Mouse (Mus musculus) monocyte, adult 5-6 weeks (primary cell): ENCODE results near the gene Gtf2h4. TPM values are rescaled to one million over a fixed set of nuclear protein-coding genes. Genes with fewer than 3 reads are reported as not detected.

Source experiments
- ATAC-seq: fragments of 153-309, 156-312 bp; replicated peaks from 2 replicates; pipeline ENCODE4 v1.8.0; 2017; ENCODE audit warnings: mild to moderate bottlenecking; ENCODE audit not compliant: low TSS enrichment, insufficient number of reproducible peaks, severe bottlenecking, poor library complexity, low FRiP score
- total RNA-seq: library from RNA; stranded (forward); fragments of 200-1000, 200-491, 200-594 nt; gene quantifications from 3 replicates; pipeline ENCODE4 v1.2.3, GENCODE M21; 2017

Gtf2h4 gene
- total RNA-seq, 1 experiment from 2014 or later: 22.5 TPM

- ATAC-seq: no peak
Measured at GRCm38 (mm10) chr17:35653086-35653485, 20.5 kb downstream of the Gtf2h4 start.

DNA sequence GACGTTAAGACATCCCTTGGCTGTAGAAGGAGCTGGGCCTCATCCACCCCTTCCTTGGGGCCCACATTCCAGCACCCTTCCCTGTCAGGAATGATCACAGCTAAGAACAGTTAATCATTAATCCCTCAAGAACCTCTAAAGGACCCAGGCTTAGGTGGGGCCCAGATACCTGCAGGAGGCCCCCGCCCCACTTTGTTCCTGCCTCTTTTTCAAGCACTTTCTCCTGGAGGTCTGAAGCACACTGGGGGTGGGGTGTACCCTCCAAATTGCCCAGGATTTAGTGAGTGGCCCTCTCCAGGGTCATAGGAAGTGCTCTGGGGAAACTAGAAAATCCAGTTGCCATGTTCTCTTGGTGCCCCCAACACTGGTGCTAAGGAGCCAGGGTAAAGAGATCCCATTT, 24.1 kb downstream of the Gtf2h4 start:
- ATAC-seq: no peak

DNA sequence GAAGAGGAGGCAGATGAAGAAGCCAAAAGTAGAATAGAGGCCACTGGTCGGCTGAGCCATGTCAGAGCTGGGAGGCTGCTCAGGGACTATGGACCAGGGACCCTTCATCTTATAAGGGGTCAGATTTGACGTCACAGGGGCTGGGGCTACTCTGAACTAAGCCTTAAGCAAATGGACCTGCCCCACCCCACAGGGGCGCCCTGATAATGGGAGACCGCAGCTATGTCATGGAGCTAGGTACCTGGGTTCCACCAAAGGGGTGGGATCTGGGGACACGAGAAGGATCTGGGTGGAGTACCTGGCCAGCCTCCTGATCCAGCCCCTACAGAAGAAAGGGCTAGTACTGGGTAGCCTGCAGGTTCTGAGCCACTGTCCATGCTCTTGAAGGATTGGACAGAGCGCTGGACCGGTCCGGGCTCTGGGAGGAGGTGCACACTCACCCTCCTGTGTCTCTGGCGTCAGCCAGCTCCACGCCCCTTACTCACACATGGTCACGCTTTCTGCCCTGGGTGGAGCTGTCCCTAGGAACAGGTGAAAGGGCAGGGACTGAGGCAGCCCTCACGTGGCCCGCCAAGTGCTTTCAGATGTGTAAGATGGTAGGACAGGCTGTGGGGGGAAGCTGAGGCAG, 29.8 kb downstream of the Gtf2h4 start, which contains the start of gene Mucl3:
TSS of gene Mucl3 (minus strand) at position 87 of the 628 bp plus-strand sequence.
- no peak for ATAC-seq

GRCm38 (mm10) chr17:35639352-35639751, 34.2 kb downstream of the Gtf2h4 start:
- ATAC-seq: no peak

- ATAC-seq: no peak
Measured at GRCm38 (mm10) chr17:35638475-35639190, 34.9 kb downstream of the Gtf2h4 start.

DNA sequence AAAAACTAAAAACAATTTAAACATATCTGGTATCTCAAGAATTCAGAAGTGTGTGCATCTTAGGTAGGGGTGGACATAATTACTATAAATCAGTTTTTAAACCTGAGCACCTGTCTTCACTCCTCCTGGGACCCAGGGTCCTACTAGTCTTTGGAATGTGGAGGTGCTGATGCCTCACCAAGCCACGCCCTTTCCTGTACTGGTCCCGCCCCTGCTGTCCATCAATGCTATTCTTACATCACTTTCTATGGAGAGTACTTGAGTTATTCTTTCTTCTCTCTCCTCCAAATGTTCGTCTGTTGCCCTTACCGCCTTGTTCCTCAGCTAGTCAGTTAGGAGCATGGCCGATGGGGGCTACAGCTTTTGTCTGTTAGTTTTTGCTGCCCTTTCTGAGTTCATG, 37.2 kb downstream of the Gtf2h4 start:
- no peak for ATAC-seq

DNA sequence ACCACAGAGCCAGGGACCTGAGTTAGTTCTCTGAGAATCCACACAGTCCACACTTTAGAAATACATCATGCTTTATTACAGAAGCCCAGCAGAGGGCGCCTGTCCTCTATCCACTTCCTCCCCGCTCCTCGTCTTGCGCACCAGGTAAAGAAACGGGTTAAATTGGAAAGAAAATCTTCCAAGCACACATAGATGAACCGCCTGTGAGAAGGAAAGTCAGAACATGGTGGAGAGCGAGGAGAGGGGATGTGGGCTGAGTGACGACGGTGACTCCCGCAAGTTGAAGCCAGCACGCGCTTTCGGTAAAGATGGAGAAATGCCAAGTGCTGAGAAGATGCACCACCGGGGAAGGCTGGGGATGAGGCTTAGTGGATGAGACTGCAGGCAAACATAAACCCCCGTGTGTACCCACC, 37.8 kb downstream of the Gtf2h4 start:
- ATAC-seq: peak; percentile 65

DNA sequence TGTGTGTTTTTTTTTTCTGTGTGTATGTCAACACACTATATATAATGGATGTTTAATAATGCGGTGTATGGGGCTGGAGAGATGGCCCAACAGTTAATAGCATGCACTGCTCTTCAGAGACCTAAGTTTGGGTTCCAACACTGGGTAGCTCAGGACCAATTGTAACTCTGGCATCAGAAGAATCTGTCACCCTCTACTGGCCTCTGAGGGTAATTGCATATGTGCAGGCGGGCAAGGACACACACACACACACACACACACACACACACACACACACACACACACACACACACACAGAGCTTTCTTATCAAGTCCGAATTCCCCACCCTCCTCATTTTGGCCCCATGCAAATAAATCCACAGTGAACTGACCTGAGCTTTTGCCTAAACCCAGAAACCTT, 38.3 kb downstream of the Gtf2h4 start:
- no peak for ATAC-seq

DNA sequence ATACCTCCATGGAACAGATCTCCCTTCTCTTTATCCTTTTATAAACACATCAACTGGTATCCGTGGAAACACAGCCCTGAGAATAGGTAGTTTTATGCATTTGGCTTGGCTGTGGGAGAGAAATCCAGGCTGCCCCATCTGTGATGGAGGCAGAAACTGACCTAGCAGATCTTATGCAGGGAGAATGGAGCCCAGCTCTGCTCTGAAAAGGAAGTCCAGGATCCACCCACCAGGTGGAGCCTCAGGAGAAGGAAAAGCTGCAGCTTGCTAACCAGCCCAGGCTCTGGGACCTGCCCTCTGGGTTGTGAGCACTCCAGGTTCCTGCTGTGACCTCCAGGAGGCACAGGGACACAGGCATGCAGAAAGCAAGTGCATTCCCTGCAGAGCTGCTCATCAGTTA, 39.5 kb downstream of the Gtf2h4 start:
- ATAC-seq: no peak

- no peak for ATAC-seq
Measured at GRCm38 (mm10) chr17:35626537-35626936, 47.0 kb downstream of the Gtf2h4 start, which contains the start of gene Gm9573. Gene Gm9573, minus strand, starts transcription at chr17:35626637.

Other genes starting within 250 kb of the Gtf2h4 start
- 235 to 503 TPM (median 268 TPM) in 3 replicates for gene H2-Q6, start 248.9 kb downstream of the Gtf2h4 start, total RNA-seq
- 209 to 404 TPM (median 224 TPM) in 3 replicates for gene H2-Q7, start 234.6 kb downstream of the Gtf2h4 start, total RNA-seq
- gene H2-Q10, start 203.7 kb downstream of the Gtf2h4 start, total RNA-seq: 5.5 to 7.7 TPM (median 7.6 TPM) in 3 replicates
- gene Pou5f1, start 167.7 kb downstream of the Gtf2h4 start, total RNA-seq: 0.58 TPM in 1 of 3 replicates, not detected in the others
- gene Tcf19, start 156.9 kb downstream of the Gtf2h4 start, total RNA-seq: 0.29 to 3.3 TPM (median 2.4 TPM) in 3 replicates
- 1.7 to 6.7 TPM (median 2.5 TPM) in 3 replicates for gene Cchcr1, start 156.6 kb downstream of the Gtf2h4 start, total RNA-seq
- not detected in 3 replicates for gene Psors1c2, start 140.5 kb downstream of the Gtf2h4 start, total RNA-seq
- gene Cdsn, start 121.6 kb downstream of the Gtf2h4 start, total RNA-seq: not detected in 3 replicates
- not detected in 3 replicates for gene 2300002M23Rik, start 106.3 kb downstream of the Gtf2h4 start, total RNA-seq
- gene Sfta2, start 72.2 kb downstream of the Gtf2h4 start, total RNA-seq: not detected in 3 replicates
- not detected in 3 replicates for gene Gm9573, start 47.1 kb downstream of the Gtf2h4 start, total RNA-seq
- gene Mucl3, start 30.0 kb downstream of the Gtf2h4 start, total RNA-seq: not detected in 3 replicates
- gene Vars2, start 6.1 kb downstream of the Gtf2h4 start, total RNA-seq: 7.4 to 13.8 TPM (median 11.3 TPM) in 3 replicates
- 0.67 to 1.2 TPM in 2 of 3 replicates, not detected in the other for gene Ddr1, start 30.9 kb upstream of the Gtf2h4 start, total RNA-seq
- gene Ier3, start 147.9 kb upstream of the Gtf2h4 start, total RNA-seq: 17.2 to 77.7 TPM (median 52.8 TPM) in 3 replicates
- gene Flot1, start 149.5 kb upstream of the Gtf2h4 start, total RNA-seq: 70.0 to 84.2 TPM (median 77.9 TPM) in 3 replicates
- gene Tubb5, start 164.6 kb upstream of the Gtf2h4 start, total RNA-seq: 138 to 179 TPM (median 139 TPM) in 3 replicates
- gene Mdc1, start 167.8 kb upstream of the Gtf2h4 start, total RNA-seq: 10.9 to 26.0 TPM (median 11.1 TPM) in 3 replicates
- 18.1 to 25.9 TPM (median 25.6 TPM) in 3 replicates for gene Nrm, start 187.6 kb upstream of the Gtf2h4 start, total RNA-seq
- 65.6 to 113 TPM (median 72.3 TPM) in 3 replicates for gene Ppp1r18, start 191.9 kb upstream of the Gtf2h4 start, total RNA-seq
- gene Dhx16, start 206.1 kb upstream of the Gtf2h4 start, total RNA-seq: 67.7 to 106 TPM (median 105 TPM) in 3 replicates
- 1.8 to 10.4 TPM (median 5.7 TPM) in 3 replicates for gene 2310061I04Rik, start 223.7 kb upstream of the Gtf2h4 start, total RNA-seq
- gene Atat1, start 236.3 kb upstream of the Gtf2h4 start, total RNA-seq: 13.9 to 18.7 TPM (median 14.2 TPM) in 3 replicates
- gene Mrps18b, start 242.7 kb upstream of the Gtf2h4 start, total RNA-seq: 26.6 to 31.6 TPM (median 29.0 TPM) in 3 replicates
- gene Ppp1r10, start 242.7 kb upstream of the Gtf2h4 start, total RNA-seq: 103 to 230 TPM (median 106 TPM) in 3 replicates